Mouse (Mus musculus) liver, postnatal 0 days (tissue): ENCODE data around the gene Slc16a10. TPM values are rescaled to one million over a fixed set of nuclear protein-coding genes. Genes with fewer than 3 reads are reported as not detected.

Experiments used
- ATAC-seq: fragments of 200-750 bp; cut with Nextera tagmentation; 2 replicates; pipeline ENCODE4 v1.8.0; 2017; ENCODE audit warnings: mild to moderate bottlenecking, moderate library complexity
- DNase-seq: peaks from one replicate; pipeline ENCODE4 v3.0.0-alpha.2; 2016
- H3K27ac ChIP-seq: fragments of 300-500 bp; sonication (generic); 2 replicates; pipeline ENCODE4 v1.5.1; 2014; ENCODE audit warnings: antibody characterized with exemption, moderate library complexity, mild to moderate bottlenecking, low read depth
- H3K27me3 ChIP-seq: fragments of 300-500 bp; sonication (generic); 2 replicates; pipeline ENCODE4 v1.6.1; 2014; ENCODE audit warnings: low read length, control low read depth, mixed read lengths; ENCODE audit not compliant: insufficient read depth
- H3K36me3 ChIP-seq: fragments of 300-500 bp; sonication (generic); replicated peaks from 2 replicates; pipeline ENCODE4 v1.6.1; 2014; ENCODE audit warnings: mild to moderate bottlenecking, control low read depth, low read length, moderate library complexity, mixed read lengths; ENCODE audit not compliant: insufficient read depth
- H3K4me1 ChIP-seq: fragments of 300-500 bp; sonication (generic); 2 replicates; pipeline ENCODE4 v1.6.1; 2014; ENCODE audit warnings: antibody characterized with exemption, mild to moderate bottlenecking, control low read depth; ENCODE audit not compliant: insufficient read depth
- H3K4me2 ChIP-seq: fragments of 300-500 bp; sonication (generic); 2 replicates; pipeline ENCODE4 v1.6.1; 2014; ENCODE audit warnings: low read depth, mild to moderate bottlenecking, low read length, moderate library complexity, mixed read lengths
- H3K4me3 ChIP-seq: fragments of 300-500 bp; sonication (generic); 2 replicates; pipeline ENCODE4 v1.5.1; 2014; ENCODE audit warnings: low read depth, low read length
- H3K9ac ChIP-seq: fragments of 300-500 bp; sonication (generic); replicated peaks from 2 replicates; pipeline ENCODE4 v1.6.1; 2014; ENCODE audit warnings: mild to moderate bottlenecking, moderate library complexity
- H3K9me3 ChIP-seq: fragments of 300-500 bp; sonication (generic); 2 replicates; pipeline ENCODE4 v1.6.1; 2016; ENCODE audit warnings: mild to moderate bottlenecking, control low read depth, low read length, mixed read lengths
- CTCF ChIP-seq: sonication (generic); IDR thresholded peaks from 2 replicates; pipeline ENCODE4 v1.5.1; 2016; ENCODE audit warnings: antibody characterized with exemption, low read depth
- EP300 ChIP-seq: IDR thresholded peaks from 2 replicates; pipeline ENCODE4 v1.6.1; 2016; ENCODE audit warnings: antibody characterized with exemption, low read depth, mild to moderate bottlenecking
- WGBS: fragments of 180-500 bp; shearing (Covaris S2); extraction: QIAGEN DNeasy Blood & Tissue Kit; methylation state at CpG from one replicate; pipeline ENCODE4 v1.1.7; 2014; ENCODE audit not compliant: insufficient replicate concordance; 5-methylcytosine and 5-hydroxymethylcytosine counted together
- polyA plus RNA-seq: library from polyadenylated mRNA; unstranded; fragments of >200 nt; fragmentation: Nextera tagmentation; extraction: Ambion mirVana; gene quantifications from 2 replicates; pipeline ENCODE4 v1.2.1, GENCODE M21; 2015

Slc16a10 gene
- polyA plus RNA-seq, 1 experiment from 2014 or later: 22.1 TPM

GRCm38 (mm10) chr10:40050763-40051162 lies 91.3 kb downstream of the Slc16a10 start:
- no peak overlapping the region for H3K27ac ChIP-seq
- no peaks in the 10 kb centered on the region for H3K9me3 ChIP-seq
- H3K4me1 ChIP-seq: no peaks in the 10 kb centered on the region
- H3K36me3 ChIP-seq: peaks cover 8% of the 10 kb centered on the region; the same call in 1 of the 2 replicates
- no peaks in the 10 kb centered on the region for H3K27me3 ChIP-seq
- no peak overlapping the region for H3K4me2 ChIP-seq
- H3K9ac ChIP-seq: no peak overlapping the region
- WGBS: 94% methylated on average over 2 of the region's 2 CpGs
- ATAC-seq (no peak), DNase-seq (no peak)
- no peak overlapping the region for H3K4me3 ChIP-seq
- TF ChIP-seq EP300 (no peak), CTCF (no peak)

GRCm38 (mm10) chr10:40041339-40041738 lies 100.7 kb downstream of the Slc16a10 start:
- H3K27ac ChIP-seq: no peak overlapping the region
- H3K27me3 ChIP-seq: no peaks in the 10 kb centered on the region
- DNase-seq: peak; percentile 33
- no peaks in the 10 kb centered on the region for H3K4me1 ChIP-seq
- H3K4me3 ChIP-seq: no peak overlapping the region
- H3K36me3 ChIP-seq: peaks cover 15% of the 10 kb centered on the region; the same call in 1 of the 2 replicates
- H3K9me3 ChIP-seq: no peaks in the 10 kb centered on the region
- no peak overlapping the region for H3K4me2 ChIP-seq
- peak; percentile 55; the same call in 1 of the 2 replicates for ATAC-seq
- WGBS: 52% methylated on average over 4 of the region's 4 CpGs
- no peak overlapping the region for H3K9ac ChIP-seq
- peak; percentile 69 for TF ChIP-seq CTCF
- TF ChIP-seq EP300: no peak

GRCm38 (mm10) chr10:40036686-40037560 lies 105.1 kb downstream of the Slc16a10 start:
- DNase-seq (no peak), ATAC-seq (no peak)
- H3K4me2 ChIP-seq: no peak overlapping the region
- no peak overlapping the region for H3K4me3 ChIP-seq
- 85% methylated on average over 24 of the region's 24 CpGs for WGBS
- TF ChIP-seq EP300: no peak
- no peak for TF ChIP-seq CTCF
- H3K9me3 ChIP-seq: no peaks in the 10 kb centered on the region
- H3K4me1 ChIP-seq: no peaks in the 10 kb centered on the region
- no peak overlapping the region for H3K27ac ChIP-seq
- peaks cover 21% of the 10 kb centered on the region; the same call in 1 of the 2 replicates for H3K36me3 ChIP-seq
- H3K27me3 ChIP-seq: no peaks in the 10 kb centered on the region
- H3K9ac ChIP-seq: no peak overlapping the region

- Histone ChIP-seq H3K9me3 (no peaks in the 10 kb centered on the region), H3K4me3 (no peak overlapping the region), H3K4me2 (no peak overlapping the region), H3K9ac (no peak overlapping the region), H3K27me3 (no peaks in the 10 kb centered on the region), H3K27ac (no peak overlapping the region), H3K4me1 (no peaks in the 10 kb centered on the region), H3K36me3 (peaks cover 21% of the 10 kb centered on the region; the same call in 1 of the 2 replicates)
- ATAC-seq (no peak), DNase-seq (no peak)
- WGBS: 97% methylated on average over 6 of the region's 6 CpGs
- TF ChIP-seq EP300 (no peak), CTCF (no peak)
Observed at GRCm38 (mm10) chr10:40034956-40035355, 107.1 kb downstream of the Slc16a10 start.

- no peaks in the 10 kb centered on the region for H3K9me3 ChIP-seq
- 84% methylated on average over 2 of the region's 2 CpGs for WGBS
- H3K27me3 ChIP-seq: no peaks in the 10 kb centered on the region
- no peak for TF ChIP-seq CTCF
- TF ChIP-seq EP300: no peak
- no peak overlapping the region for H3K9ac ChIP-seq
- H3K27ac ChIP-seq: no peak overlapping the region
- ATAC-seq: no peak
- no peak overlapping the region for H3K4me3 ChIP-seq
- peaks cover 14% of the 10 kb centered on the region; the same call in 1 of the 2 replicates for H3K36me3 ChIP-seq
- no peak for DNase-seq
- H3K4me1 ChIP-seq: no peaks in the 10 kb centered on the region
- H3K4me2 ChIP-seq: no peak overlapping the region
Observed at GRCm38 (mm10) chr10:40032897-40033296, 109.2 kb downstream of the Slc16a10 start.

- ATAC-seq: no peak
- no peak for TF ChIP-seq EP300
- no peak for TF ChIP-seq CTCF
Observed at GRCm38 (mm10) chr10:40030716-40031115, 111.3 kb downstream of the Slc16a10 start.

More at GRCm38 (mm10) chr10:40030716-40031115, 111.3 kb downstream of the Slc16a10 start:
- H3K4me1 ChIP-seq: no peaks in the 10 kb centered on the region
- 87% methylated on average over 6 of the region's 6 CpGs for WGBS
- 0 out of 2 replicates have a peak, but pooled peaks cover 4% of the 10 kb centered on the region for H3K36me3 ChIP-seq
- H3K4me2 ChIP-seq: no peak overlapping the region
- no peak overlapping the region for H3K27ac ChIP-seq
- H3K9ac ChIP-seq: no peak overlapping the region
- H3K4me3 ChIP-seq: no peak overlapping the region
- no peaks in the 10 kb centered on the region for H3K27me3 ChIP-seq
- no peak for DNase-seq
- no peaks in the 10 kb centered on the region for H3K9me3 ChIP-seq
